Mouse (Mus musculus) hindbrain, embryonic 16.5 days (tissue): ENCODE data around the gene Lhpp. TPM values are rescaled to one million over a fixed set of nuclear protein-coding genes. Genes with fewer than 3 reads are reported as not detected.

Experiments used
- ATAC-seq: fragments of 200-750 bp; cut with Nextera tagmentation; 2 replicates; pipeline ENCODE4 v1.8.0; 2017; ENCODE audit warnings: moderate TSS enrichment, moderate library complexity
- H3K27ac ChIP-seq: fragments of 300-500 bp; sonication (generic); 2 replicates; pipeline ENCODE4 v1.5.1; 2014; ENCODE audit warnings: low read depth, mild to moderate bottlenecking, control low read depth, low read length, moderate library complexity
- H3K27me3 ChIP-seq: fragments of 300-500 bp; sonication (generic); replicated peaks from 2 replicates; pipeline ENCODE4 v1.6.1; 2014; ENCODE audit warnings: low read length; ENCODE audit not compliant: control insufficient read depth, insufficient read depth
- H3K36me3 ChIP-seq: fragments of 300-500 bp; sonication (generic); 2 replicates; pipeline ENCODE4 v1.6.1; 2014; ENCODE audit warnings: mild to moderate bottlenecking, low read length, moderate library complexity, mixed read lengths; ENCODE audit not compliant: control insufficient read depth, insufficient read depth
- H3K4me1 ChIP-seq: fragments of 300-500 bp; sonication (generic); 2 replicates; pipeline ENCODE4 v1.6.1; 2014; ENCODE audit warnings: low read depth, low read length; ENCODE audit not compliant: control insufficient read depth, insufficient read depth
- H3K4me2 ChIP-seq: fragments of 300-500 bp; sonication (generic); 2 replicates; pipeline ENCODE4 v1.6.1; 2014; ENCODE audit warnings: mild to moderate bottlenecking, low read length, control low read depth, moderate library complexity
- H3K4me3 ChIP-seq: fragments of 300-500 bp; sonication (generic); 2 replicates; pipeline ENCODE4 v1.5.1; 2014; ENCODE audit warnings: mild to moderate bottlenecking, low read length, control low read depth, moderate library complexity
- H3K9ac ChIP-seq: fragments of 300-500 bp; sonication (generic); 2 replicates; pipeline ENCODE4 v1.6.1; 2014; ENCODE audit warnings: low read depth, mild to moderate bottlenecking, control low read depth, low read length, moderate library complexity
- H3K9me3 ChIP-seq: fragments of 300-500 bp; sonication (generic); 2 replicates; pipeline ENCODE4 v1.6.1; 2014; ENCODE audit warnings: mild to moderate bottlenecking, low read length, moderate library complexity; ENCODE audit not compliant: control insufficient read depth
- WGBS: fragments of 180-500 bp; shearing (Covaris S2); extraction: QIAGEN DNeasy Blood & Tissue Kit; methylation state at CpG from one replicate; pipeline ENCODE4 v1.1.7; 2014; 5-methylcytosine and 5-hydroxymethylcytosine counted together
- polyA plus RNA-seq: library from polyadenylated mRNA; unstranded; fragments of >200 nt; fragmentation: Nextera tagmentation; extraction: Ambion mirVana; gene quantifications from 2 replicates; pipeline ENCODE4 v1.2.1, GENCODE M21; 2015

Gene Lhpp
- polyA plus RNA-seq, 1 experiment from 2014 or later, result 56.2 TPM

DNA sequence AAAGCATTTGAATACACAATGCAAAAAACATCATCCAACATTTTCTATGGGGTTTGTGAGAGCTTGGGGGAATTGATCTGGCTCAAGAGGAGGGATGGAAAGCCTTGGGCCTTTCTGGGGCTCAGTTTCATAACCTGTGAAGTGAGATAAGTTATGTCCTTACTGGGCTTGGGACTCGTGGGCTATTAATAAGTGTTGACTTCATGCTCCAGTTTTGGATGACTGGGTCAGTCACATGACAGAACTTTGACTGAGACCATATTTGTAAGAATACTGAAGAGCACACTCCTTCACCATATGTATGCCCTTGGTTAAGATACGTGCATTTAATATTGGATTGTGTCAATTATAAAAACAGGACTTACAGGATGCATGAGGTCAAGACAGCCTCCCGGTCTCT, 17.0 kb downstream of the Lhpp start:
- H3K4me3 ChIP-seq, result no peak overlapping the region
- H3K4me1 ChIP-seq, result peaks cover 3% of the 10 kb centered on the region; the same call in 1 of the 2 replicates
- H3K9ac ChIP-seq, result no peak overlapping the region
- no peak overlapping the region for H3K27ac ChIP-seq
- no peak for ATAC-seq
- no peaks in the 10 kb centered on the region for H3K27me3 ChIP-seq
- no peaks in the 10 kb centered on the region for H3K36me3 ChIP-seq
- no peaks in the 10 kb centered on the region for H3K9me3 ChIP-seq
- 88% methylated on average over 3 of the region's 3 CpGs for WGBS
- no peak overlapping the region for H3K4me2 ChIP-seq

DNA sequence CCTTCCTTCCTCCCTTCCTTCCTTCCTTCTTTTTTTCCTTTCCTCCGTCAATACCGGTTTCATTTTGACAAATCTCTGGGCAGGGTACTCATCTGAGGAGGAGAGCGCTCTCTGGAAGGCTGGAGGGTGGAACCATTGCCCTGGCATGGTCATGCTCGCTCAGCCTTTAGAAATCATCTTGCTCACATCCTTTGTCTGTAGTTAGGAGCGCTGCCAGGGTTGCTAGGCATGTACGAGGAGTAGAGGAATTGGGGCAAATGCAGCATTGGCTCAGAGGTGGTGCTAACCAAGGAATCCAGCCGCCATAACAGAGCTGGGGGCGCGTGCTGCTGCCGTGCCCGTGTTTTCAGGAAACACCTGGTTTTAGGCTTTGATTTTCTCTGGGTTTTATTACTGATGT, 20.9 kb downstream of the Lhpp start:
- H3K9me3 ChIP-seq, result no peaks in the 10 kb centered on the region
- H3K36me3 ChIP-seq, result no peaks in the 10 kb centered on the region
- no peak overlapping the region for H3K4me2 ChIP-seq
- H3K4me3 ChIP-seq, result no peak overlapping the region
- H3K9ac ChIP-seq, result no peak overlapping the region
- H3K4me1 ChIP-seq, result peaks cover 3% of the 10 kb centered on the region; the same call in 1 of the 2 replicates
- 49% methylated on average over 11 of the region's 11 CpGs for WGBS
- H3K27ac ChIP-seq, result no peak overlapping the region; the same call in 1 of the 2 replicates
- ATAC-seq, result peak; percentile 90
- no peaks in the 10 kb centered on the region; the same call in 1 of the 2 replicates for H3K27me3 ChIP-seq

DNA sequence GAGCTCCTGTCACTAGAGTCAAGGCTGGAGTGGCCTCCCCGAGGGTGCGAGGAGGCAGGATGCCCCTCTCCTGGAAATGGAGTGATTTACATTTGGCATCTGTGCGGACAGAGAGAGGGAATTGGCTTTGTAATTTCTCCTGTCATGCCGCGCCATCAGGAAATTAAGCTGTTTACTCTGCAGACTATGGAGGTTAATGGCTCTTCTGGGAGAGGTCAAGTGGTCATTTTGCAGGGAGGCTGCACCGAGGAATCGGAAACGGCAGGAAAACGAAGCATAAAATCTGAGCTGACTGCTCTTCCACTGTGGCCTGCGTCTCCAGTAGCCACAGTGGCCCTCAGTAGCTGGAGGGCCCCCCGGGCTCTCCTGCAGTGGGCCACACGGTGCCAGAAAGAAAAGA, 26.9 kb downstream of the Lhpp start:
- H3K9me3 ChIP-seq, result no peaks in the 10 kb centered on the region
- H3K27ac ChIP-seq, result no peak overlapping the region
- no peaks in the 10 kb centered on the region for H3K36me3 ChIP-seq
- 34% methylated on average over 12 of the region's 12 CpGs for WGBS
- H3K9ac ChIP-seq, result no peak overlapping the region
- H3K4me1 ChIP-seq, result peaks cover 2% of the 10 kb centered on the region; the same call in 1 of the 2 replicates
- H3K4me3 ChIP-seq, result no peak overlapping the region
- ATAC-seq, result no peak
- H3K4me2 ChIP-seq, result no peak overlapping the region
- no peaks in the 10 kb centered on the region; the same call in none of the 2 replicates for H3K27me3 ChIP-seq

DNA sequence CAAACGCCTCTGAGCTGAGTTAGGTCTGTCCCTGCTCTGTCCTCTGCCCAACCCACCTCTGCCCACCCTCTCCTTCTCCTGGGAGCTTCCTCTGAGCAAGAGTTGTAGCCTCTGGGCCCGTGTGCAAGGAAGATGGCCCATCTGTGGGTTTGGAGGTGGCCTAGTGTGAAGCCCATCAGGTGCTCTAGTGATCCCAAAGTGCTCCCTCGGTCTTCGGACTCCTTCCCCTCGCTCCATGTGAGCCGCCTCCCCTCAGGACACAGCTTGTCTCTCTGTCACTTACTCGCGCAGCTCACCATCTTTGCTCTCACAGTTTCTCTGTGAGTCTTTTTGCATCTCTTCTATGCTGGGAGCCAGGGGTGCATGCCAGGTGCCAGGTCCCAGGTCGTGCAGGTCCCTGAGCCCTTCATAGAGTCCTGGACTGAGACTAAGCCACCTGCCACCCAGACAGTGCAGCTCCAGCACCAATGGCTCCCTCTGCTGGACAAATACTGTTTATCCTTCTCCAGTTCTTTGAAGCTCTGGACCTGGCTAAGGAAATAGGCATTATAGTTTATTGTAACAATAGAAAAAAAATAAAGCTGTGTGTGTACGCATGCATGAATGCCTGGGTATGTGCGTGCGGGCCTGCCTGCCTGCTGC, 28.1 kb downstream of the Lhpp start:
- no peaks in the 10 kb centered on the region; the same call in none of the 2 replicates for H3K27me3 ChIP-seq
- no peak overlapping the region for H3K27ac ChIP-seq
- H3K4me2 ChIP-seq, result no peak overlapping the region
- no peak overlapping the region for H3K9ac ChIP-seq
- WGBS, result 58% methylated on average over 12 of the region's 12 CpGs
- H3K36me3 ChIP-seq, result no peaks in the 10 kb centered on the region
- H3K4me1 ChIP-seq, result peaks cover 2% of the 10 kb centered on the region; the same call in 1 of the 2 replicates
- H3K9me3 ChIP-seq, result no peaks in the 10 kb centered on the region
- ATAC-seq, result peak; percentile 81
- H3K4me3 ChIP-seq, result no peak overlapping the region

DNA sequence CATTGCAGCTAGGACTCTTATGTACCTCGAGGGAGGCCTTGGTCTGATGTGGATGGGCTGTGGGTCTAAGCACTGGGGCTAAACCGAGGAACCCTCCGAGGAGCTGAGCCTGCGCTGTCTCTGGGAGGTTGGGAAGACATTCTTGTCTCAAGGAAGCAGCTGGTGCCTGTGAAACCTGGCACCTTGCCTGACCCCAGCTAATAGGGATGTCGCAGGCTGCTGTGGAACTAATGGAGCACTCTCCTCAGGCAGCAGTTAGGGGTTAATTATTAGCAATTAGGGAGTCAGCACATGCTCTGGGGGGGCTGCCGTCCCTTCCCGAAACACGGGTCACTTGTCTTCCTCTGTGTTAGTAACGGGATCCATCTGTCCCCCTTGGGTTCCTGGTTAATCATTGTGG, 30.5 kb downstream of the Lhpp start:
- 32% methylated on average over 8 of the region's 9 CpGs for WGBS
- Histone ChIP-seq H3K4me3 (no peak overlapping the region), H3K27ac (no peak overlapping the region), H3K4me2 (no peak overlapping the region), H3K36me3 (no peaks in the 10 kb centered on the region), H3K9ac (no peak overlapping the region), H3K27me3 (no peaks in the 10 kb centered on the region; the same call in 1 of the 2 replicates), H3K4me1 (peaks cover 2% of the 10 kb centered on the region; the same call in 1 of the 2 replicates), H3K9me3 (no peaks in the 10 kb centered on the region)
- ATAC-seq, result no peak

DNA sequence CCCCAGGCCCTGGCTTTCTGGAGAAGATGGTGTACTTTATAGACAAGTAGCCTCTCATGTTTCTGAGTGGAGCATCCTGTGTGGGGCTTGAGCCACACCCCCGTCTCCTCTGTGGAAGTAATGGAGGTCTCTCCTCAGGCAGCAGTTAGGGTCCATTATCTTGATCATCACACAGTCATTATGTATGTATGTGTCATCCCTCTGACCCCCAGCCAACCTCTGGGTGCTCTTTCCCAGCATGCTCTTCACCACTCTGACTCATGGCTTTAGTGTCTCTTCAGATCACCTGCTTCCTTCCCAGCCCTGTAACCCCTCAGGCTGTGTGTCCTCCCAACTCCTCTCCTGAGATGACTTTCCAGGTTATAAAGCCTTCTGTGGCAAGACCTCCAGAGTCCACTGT, 31.2 kb downstream of the Lhpp start:
- ATAC-seq, result no peak
- Histone ChIP-seq H3K4me1 (peaks cover 2% of the 10 kb centered on the region; the same call in 1 of the 2 replicates), H3K27me3 (no peaks in the 10 kb centered on the region; the same call in 1 of the 2 replicates), H3K4me3 (no peak overlapping the region), H3K4me2 (no peak overlapping the region), H3K9ac (no peak overlapping the region), H3K9me3 (no peaks in the 10 kb centered on the region), H3K27ac (no peak overlapping the region), H3K36me3 (no peaks in the 10 kb centered on the region)
- 91% methylated on average over 1 of the region's 1 CpGs for WGBS

DNA sequence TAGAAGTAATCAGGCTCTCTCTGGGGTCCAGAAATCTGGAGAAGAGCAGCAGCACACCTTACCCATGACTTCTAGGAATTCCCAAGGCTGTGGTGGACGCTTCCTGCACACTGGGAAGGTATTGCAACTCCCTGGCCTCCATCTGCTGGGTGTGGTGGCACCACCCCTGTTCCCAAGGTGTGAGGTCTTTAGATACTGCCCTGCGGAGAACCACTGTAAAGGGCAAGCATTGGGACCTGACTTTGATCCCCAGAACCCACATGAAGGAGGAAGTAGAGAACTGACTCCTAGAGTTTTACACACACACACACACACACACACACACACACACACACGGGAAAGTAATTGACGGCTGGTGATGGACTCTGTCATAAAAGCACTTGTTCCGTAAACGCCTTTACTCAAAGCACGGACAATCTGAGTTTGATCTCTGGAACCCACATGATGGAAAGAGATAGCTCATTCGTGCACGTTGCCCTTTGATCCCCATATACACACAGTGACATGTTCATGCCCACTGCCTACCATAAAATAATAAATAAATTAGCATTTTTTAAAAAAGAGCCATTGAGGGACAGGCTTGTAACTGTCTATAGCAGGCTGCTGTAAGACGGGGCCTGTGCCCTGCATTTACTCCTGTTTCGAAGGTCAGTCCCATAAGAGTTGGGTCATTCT, 34.3 kb downstream of the Lhpp start:
- no peaks in the 10 kb centered on the region for H3K36me3 ChIP-seq
- H3K9ac ChIP-seq, result no peak overlapping the region
- WGBS, result 88% methylated on average over 11 of the region's 11 CpGs
- ATAC-seq, result no peak
- H3K27ac ChIP-seq, result no peak overlapping the region
- H3K4me3 ChIP-seq, result no peak overlapping the region
- H3K9me3 ChIP-seq, result no peaks in the 10 kb centered on the region
- H3K27me3 ChIP-seq, result no peaks in the 10 kb centered on the region
- H3K4me1 ChIP-seq, result no peaks in the 10 kb centered on the region; the same call in 1 of the 2 replicates
- no peak overlapping the region for H3K4me2 ChIP-seq

DNA sequence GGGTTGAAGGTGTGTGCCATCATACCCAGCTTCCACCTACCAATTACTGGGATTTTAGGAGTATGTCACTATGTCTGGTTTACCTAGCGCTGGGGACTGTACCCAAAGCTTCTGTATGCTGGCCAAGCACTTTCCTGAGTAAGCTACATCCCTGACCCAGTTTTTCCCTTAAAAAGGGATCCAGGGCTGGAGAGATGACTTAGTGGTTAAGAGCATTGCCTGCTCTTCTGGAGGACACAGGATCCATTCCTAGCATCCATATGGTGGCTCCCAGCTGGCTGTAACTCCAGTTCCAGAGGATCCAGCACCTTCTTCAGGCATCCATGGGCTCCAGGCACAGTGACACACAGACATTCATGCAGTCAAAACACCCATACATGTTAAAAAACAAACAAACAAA, 36.1 kb downstream of the Lhpp start:
- no peak overlapping the region for H3K4me2 ChIP-seq
- no peak overlapping the region for H3K4me3 ChIP-seq
- no peaks in the 10 kb centered on the region for H3K36me3 ChIP-seq
- no peak overlapping the region for H3K9ac ChIP-seq
- no peak overlapping the region for H3K27ac ChIP-seq
- 94% methylated on average over 1 of the region's 1 CpGs for WGBS
- no peak for ATAC-seq
- H3K9me3 ChIP-seq, result no peaks in the 10 kb centered on the region
- H3K27me3 ChIP-seq, result no peaks in the 10 kb centered on the region
- no peaks in the 10 kb centered on the region for H3K4me1 ChIP-seq

DNA sequence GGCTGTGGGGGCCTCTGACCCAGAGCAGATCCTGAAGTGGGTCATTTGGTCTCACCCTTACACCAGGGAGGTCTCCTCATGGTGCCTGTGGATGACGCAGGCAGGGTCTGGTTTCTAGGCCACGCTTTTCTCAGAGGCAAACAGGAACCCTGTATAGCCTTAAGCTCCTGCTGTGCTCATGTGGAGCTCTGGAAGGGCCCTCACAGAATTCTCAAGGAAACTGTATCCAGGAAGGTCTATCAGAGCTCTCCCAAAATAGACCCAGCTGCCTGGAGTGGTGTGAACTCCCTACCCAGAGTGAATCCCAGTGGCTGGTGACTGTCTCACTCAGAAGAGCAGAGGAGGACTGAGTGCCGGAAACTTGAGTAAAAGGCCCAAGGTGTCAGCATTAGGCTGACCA, 44.0 kb downstream of the Lhpp start:
- no peaks in the 10 kb centered on the region for H3K9me3 ChIP-seq
- ATAC-seq, result no peak
- peaks cover 8% of the 10 kb centered on the region for H3K4me1 ChIP-seq
- H3K4me3 ChIP-seq, result no peak overlapping the region
- no peaks in the 10 kb centered on the region for H3K36me3 ChIP-seq
- H3K9ac ChIP-seq, result no peak overlapping the region
- H3K27me3 ChIP-seq, result no peaks in the 10 kb centered on the region
- no peak overlapping the region for H3K4me2 ChIP-seq
- WGBS, result 75% methylated on average over 3 of the region's 3 CpGs
- no peak overlapping the region for H3K27ac ChIP-seq
